Mouse (Mus musculus) spleen, adult 2 months (tissue): ENCODE measurements around the gene Nsd1.

ENCODE experiments used
- CTCF ChIP-seq: fragments of 200-500 bp; IDR thresholded peaks from 2 replicates; pipeline ENCODE4 v1.5.1; 2011; ENCODE audit warnings: mild to moderate bottlenecking, inconsistent platforms; ENCODE audit not compliant: insufficient read depth, insufficient read length, insufficient replicate concordance; ENCODE audit errors: extremely low read depth
- POLR2A ChIP-seq: fragments of 200-500 bp; IDR thresholded peaks from 2 replicates; pipeline ENCODE4 v1.6.1; 2011; ENCODE audit warnings: low read depth, low read length, inconsistent platforms

DNA sequence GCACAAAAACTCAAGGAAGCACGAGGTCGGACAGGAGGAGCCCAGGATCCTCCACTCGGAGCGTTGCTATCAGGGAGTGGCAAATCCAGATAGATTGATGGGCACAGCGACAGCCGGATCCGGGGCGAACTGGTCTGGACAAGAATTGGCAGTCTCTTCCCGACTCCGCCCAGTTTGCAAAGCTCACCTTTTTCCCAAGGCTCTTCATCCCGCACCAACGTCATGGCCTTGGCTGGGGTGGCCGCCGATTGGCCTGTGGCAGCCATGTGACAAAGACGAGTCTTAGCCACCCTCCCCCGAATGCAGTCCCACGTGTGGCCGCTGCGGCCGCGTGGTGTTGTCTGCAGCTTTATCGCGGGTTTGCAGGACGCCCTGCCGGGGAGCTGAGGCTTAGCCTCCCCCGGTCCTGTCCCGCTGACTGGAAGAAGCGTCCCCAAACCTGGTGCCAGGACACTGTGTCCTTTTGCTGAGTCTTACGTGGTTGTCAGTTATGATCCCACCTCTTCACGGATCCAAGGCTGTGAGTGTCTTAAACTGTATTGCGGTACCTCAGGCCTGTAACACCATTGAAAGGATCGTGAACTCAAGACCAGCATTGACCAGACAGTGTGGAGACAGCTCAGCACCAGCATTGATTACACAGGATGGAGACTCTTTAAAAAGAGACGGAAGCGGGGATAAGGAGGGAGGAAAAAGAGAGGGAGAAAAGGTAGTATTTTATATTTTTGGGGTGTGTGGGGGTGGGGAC is 19.3 kb upstream of the Nsd1 start:
- TF ChIP-seq POLR2A = no peak
- TF ChIP-seq CTCF = peak; percentile 86
